Mouse (Mus musculus): ENCODE measurements at regions not wholly inside any gene's neighbourhood (a gene's known extent, or its start where the extent isn't known, plus 50 kb on each side); places are given as distances from the start of the nearest gene placed in this dataset.
"Not testable (repeated sequence)": the region's sequence is repeated elsewhere in the genome, so short reads cannot be mapped to it uniquely, and the experiment has no call there.

- no peaks in the 10 kb centered on the region for H3K4me1 ChIP-seq (ENCODE audit: control insufficient read depth in 1 of 2, insufficient read depth in 2 of 2, low read length in 2 of 2)
- no peak overlapping the region for H3K27ac ChIP-seq (ENCODE audit: control insufficient read depth, low read depth, low read length)
- DNase-seq (ENCODE audit: low read depth, low spot score): no peak
- H3K4me3 ChIP-seq (ENCODE audit: control insufficient read depth in 1 of 2, insufficient read depth in 1 of 2, low read depth in 2 of 2, low read length in 2 of 2): no peak overlapping the region
- no peak for TF ChIP-seq TAL1 (IDR thresholded peaks at IDR 0.05; ENCODE audit: low read length)
- no peak for TF ChIP-seq MEF2A (IDR thresholded peaks at IDR 0.05; ENCODE audit: extremely low read depth, insufficient replicate concordance, low read depth, low read length, poor library complexity, severe bottlenecking)
- no peak for TF ChIP-seq SIN3A (IDR thresholded peaks at IDR 0.05; ENCODE audit: low read length)
- no peak for TF ChIP-seq ELF1 (IDR thresholded peaks at IDR 0.05; ENCODE audit: low read depth, low read length)
- TF ChIP-seq TCF12 (IDR thresholded peaks at IDR 0.05; ENCODE audit: low read depth, low read length): no peak
- TF ChIP-seq MYC (IDR thresholded peaks at IDR 0.05; ENCODE audit: low read depth, low read length): no peak
- TF ChIP-seq CTCF (IDR thresholded peaks at IDR 0.05 in 2 of 3, conservative IDR thresholded peaks at IDR 0.05 in 1 of 3; ENCODE audit: control insufficient read depth in 1 of 3, insufficient read depth in 1 of 3, low read depth in 2 of 3, low read length in 3 of 3, poor library complexity in 1 of 3, severe bottlenecking in 1 of 3): no peak
- TF ChIP-seq MXI1 (IDR thresholded peaks at IDR 0.05; ENCODE audit: low read depth, low read length): no peak
- no peaks in the 10 kb centered on the region for H3K9me3 ChIP-seq (replicated peaks; ENCODE audit: insufficient read depth, low read length)
- no peaks in the 10 kb centered on the region for H3K36me3 ChIP-seq (ENCODE audit: control insufficient read depth in 1 of 2, insufficient read depth in 2 of 2, low read length in 2 of 2)
- no peaks in the 10 kb centered on the region; a peak in 1 of 4 replicates for H3K27me3 ChIP-seq (ENCODE audit: control insufficient read depth in 1 of 2, insufficient read depth in 2 of 2, low read length in 2 of 2)
- H3K79me2 ChIP-seq (ENCODE audit: control insufficient read depth, insufficient read depth, low read length, poor library complexity): no peaks in the 10 kb centered on the region
- no peak overlapping the region for H3K9ac ChIP-seq (ENCODE audit: control insufficient read depth, low read depth, low read length, poor library complexity, severe bottlenecking)
These were observed 56.4 kb downstream of the Gm10320 start for GRCm38 (mm10) chr13:98435245-98435975.

DNA sequence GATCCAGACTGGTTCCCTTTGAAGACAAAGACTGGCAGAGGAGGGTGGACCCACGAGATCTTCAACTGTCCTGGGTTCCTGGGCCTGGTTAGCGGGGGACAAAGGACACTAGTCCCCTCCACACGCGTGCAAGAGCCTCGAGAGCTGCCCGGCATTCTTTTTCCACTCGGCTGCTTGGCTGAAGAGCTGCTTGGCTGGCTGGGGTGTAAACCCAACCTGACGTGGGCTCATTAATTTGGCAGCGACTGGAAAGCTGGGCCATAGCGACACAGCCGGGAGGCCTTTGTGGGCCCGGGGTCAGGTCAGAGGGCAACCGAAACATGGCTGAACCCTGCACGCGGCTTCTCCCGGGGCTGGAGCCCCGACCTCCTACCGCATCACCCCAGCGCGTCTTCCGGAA lies 62.0 kb downstream of the Gm10320 start:
- DNase-seq (ENCODE audit: low read depth, low spot score): no peak
- Histone ChIP-seq H3K9me3 (replicated peaks; ENCODE audit: insufficient read depth, low read length) (no peaks in the 10 kb centered on the region), H3K36me3 (ENCODE audit: control insufficient read depth in 1 of 2, insufficient read depth in 2 of 2, low read length in 2 of 2) (no peaks in the 10 kb centered on the region), H3K79me2 (ENCODE audit: control insufficient read depth, insufficient read depth, low read length, poor library complexity) (no peaks in the 10 kb centered on the region), H3K4me1 (ENCODE audit: control insufficient read depth in 1 of 2, insufficient read depth in 2 of 2, low read length in 2 of 2) (no peaks in the 10 kb centered on the region), H3K27me3 (ENCODE audit: control insufficient read depth in 1 of 2, insufficient read depth in 2 of 2, low read length in 2 of 2) (no peaks in the 10 kb centered on the region; a peak in 1 of 4 replicates), H3K4me3 (ENCODE audit: control insufficient read depth in 1 of 2, insufficient read depth in 1 of 2, low read depth in 2 of 2, low read length in 2 of 2) (no peak overlapping the region), H3K9ac (ENCODE audit: control insufficient read depth, low read depth, low read length, poor library complexity, severe bottlenecking) (no peak overlapping the region), H3K27ac (ENCODE audit: control insufficient read depth, low read depth, low read length) (no peak overlapping the region)
- no peak for TF ChIP-seq GABPA (IDR thresholded peaks at IDR 0.05; ENCODE audit: low read depth, low read length)
- no peak for TF ChIP-seq ZC3H11A (IDR thresholded peaks at IDR 0.05; ENCODE audit: low read depth, low read length)
- TF ChIP-seq POLR2A (IDR thresholded peaks at IDR 0.05; ENCODE audit: control insufficient read depth in 1 of 2, insufficient read depth in 1 of 2, low read depth in 1 of 2, low read length in 2 of 2, poor library complexity in 1 of 2): no peak
- TF ChIP-seq MXI1 (IDR thresholded peaks at IDR 0.05; ENCODE audit: low read depth, low read length): no peak
- no peak for TF ChIP-seq ZNF384 (IDR thresholded peaks at IDR 0.05; ENCODE audit: low read depth, low read length)
- TF ChIP-seq HCFC1 (IDR thresholded peaks at IDR 0.05; ENCODE audit: low read depth, low read length): no peak
- no peak for TF ChIP-seq TBP (IDR thresholded peaks at IDR 0.05; ENCODE audit: low read depth, low read length)
- TF ChIP-seq NELFE (IDR thresholded peaks at IDR 0.05; ENCODE audit: low read depth, low read length): no peak
- TF ChIP-seq TCF12 (IDR thresholded peaks at IDR 0.05; ENCODE audit: low read depth, low read length): no peak
- no peak for TF ChIP-seq ETS1 (IDR thresholded peaks at IDR 0.05; ENCODE audit: low read depth, low read length)

DNA sequence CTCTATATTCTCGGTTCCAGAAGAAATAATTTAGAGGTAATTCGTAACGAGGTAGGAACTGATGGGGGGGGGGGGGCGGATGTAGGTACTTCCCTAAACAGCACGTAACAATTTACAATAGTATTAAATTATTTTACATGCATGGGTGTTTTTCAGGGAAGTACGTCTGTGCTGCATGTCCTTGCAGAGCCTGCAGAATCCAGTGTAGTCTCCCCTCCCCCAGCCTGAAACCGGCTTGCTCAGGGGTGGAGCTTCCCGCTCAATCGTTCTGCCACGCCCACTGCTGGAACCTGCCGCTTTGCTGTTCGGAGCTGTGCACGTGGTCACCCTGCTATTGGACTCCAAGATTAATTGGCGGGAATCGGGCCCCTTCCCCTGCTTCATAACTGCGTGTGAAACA lies 64.1 kb downstream of the Gm10320 start:
- DNase-seq (ENCODE audit: low read depth, low spot score); H3K9me3 ChIP-seq (replicated peaks; ENCODE audit: insufficient read depth, low read length); H3K4me3 ChIP-seq (ENCODE audit: control insufficient read depth in 1 of 2, insufficient read depth in 1 of 2, low read depth in 2 of 2, low read length in 2 of 2); H3K27me3 ChIP-seq (ENCODE audit: control insufficient read depth in 1 of 2, insufficient read depth in 2 of 2, low read length in 2 of 2); H3K79me2 ChIP-seq (ENCODE audit: control insufficient read depth, insufficient read depth, low read length, poor library complexity); H3K36me3 ChIP-seq (ENCODE audit: control insufficient read depth in 1 of 2, insufficient read depth in 2 of 2, low read length in 2 of 2); H3K4me1 ChIP-seq (ENCODE audit: control insufficient read depth in 1 of 2, insufficient read depth in 2 of 2, low read length in 2 of 2); H3K9ac ChIP-seq (ENCODE audit: control insufficient read depth, low read depth, low read length, poor library complexity, severe bottlenecking); H3K27ac ChIP-seq (ENCODE audit: control insufficient read depth, low read depth, low read length): not testable (repeated sequence)

All from MEL (cell line).